Mouse (Mus musculus): ENCODE results near the gene Lingo3.
"Not testable (repeated sequence)": the region's sequence is repeated elsewhere in the genome, so short reads cannot be mapped to it uniquely, and the experiment has no call there.

Gene Lingo3

GRCm38 (mm10) chr10:80843087-80843930, 530 bp downstream of the Lingo3 start:
- no peak for DNase-seq

- DNase-seq: no peak
Measured at GRCm38 (mm10) chr10:80842334-80842733, 1.5 kb downstream of the Lingo3 start.

DNA sequence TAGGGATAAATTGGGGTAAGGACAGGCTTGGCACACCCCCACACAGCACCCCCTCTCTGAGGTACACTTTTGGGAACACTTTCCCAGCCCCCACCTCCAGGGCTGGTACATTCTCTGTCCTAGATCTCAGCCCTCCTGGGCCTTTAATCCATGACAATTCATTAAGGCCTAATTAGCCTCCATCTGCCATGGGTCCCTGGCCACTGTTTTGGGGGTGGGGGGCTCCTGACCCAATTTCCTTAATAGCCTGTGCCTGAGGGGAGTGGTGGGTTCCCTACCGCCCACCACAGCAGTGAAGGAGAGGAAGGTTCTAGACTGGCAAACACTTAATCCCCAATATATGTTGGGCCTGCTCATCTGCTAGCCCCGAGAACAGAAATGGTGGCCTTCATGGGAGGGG, 2.2 kb downstream of the Lingo3 start:
- no peak for DNase-seq

DNA sequence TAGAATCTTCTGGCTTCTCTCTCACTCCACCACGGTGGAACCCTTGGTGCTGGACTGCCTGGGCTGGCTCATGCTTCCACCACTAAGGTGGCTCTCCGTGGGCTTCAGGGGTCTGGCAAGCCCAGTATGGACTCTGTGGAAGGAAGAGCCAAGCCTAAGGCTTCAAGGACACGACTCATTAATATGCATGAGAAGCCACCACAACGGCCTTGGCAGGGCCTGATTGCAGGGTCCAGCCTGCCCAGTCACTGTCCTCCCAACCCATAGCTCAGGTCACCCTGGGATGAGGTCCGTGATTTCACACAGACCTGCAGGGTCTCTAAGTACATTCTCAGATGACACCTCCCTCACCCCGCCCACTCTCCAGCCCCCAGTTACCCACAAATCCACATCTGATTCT, 4.0 kb downstream of the Lingo3 start:
- DNase-seq: no peak

DNA sequence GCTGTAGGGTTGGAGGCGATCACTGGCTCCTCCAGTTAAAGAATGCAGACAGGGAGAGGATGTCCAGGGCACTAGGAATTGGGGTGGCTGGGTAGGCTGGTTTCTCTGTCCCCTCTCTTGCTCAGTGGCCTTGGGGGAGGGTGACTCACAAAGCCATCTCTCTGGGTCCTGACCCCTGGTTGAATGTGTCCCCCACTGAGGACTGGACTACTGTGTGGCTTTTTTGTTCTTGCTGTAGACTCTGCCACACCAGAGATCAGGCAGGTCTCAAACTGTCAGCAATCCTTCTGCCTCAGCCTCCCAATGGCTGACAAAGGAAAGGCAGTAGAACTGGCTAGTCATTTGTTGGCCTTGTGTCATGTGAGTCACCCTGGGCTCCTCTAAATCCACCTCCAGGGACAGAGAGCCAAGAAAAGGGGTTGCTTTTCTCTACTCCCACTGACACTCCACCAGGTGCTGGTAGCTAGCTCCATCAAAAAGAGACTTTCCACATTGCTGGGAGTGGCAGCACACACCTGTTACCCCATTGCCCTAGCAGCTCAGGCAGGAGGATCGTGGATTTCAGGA, 5.4 kb downstream of the Lingo3 start:
- DNase-seq: no peak

GRCm38 (mm10) chr10:80837827-80838226, 6.0 kb downstream of the Lingo3 start:
- no peak for DNase-seq

GRCm38 (mm10) chr10:80836949-80837379, 6.9 kb downstream of the Lingo3 start:
- DNase-seq: no peak

DNA sequence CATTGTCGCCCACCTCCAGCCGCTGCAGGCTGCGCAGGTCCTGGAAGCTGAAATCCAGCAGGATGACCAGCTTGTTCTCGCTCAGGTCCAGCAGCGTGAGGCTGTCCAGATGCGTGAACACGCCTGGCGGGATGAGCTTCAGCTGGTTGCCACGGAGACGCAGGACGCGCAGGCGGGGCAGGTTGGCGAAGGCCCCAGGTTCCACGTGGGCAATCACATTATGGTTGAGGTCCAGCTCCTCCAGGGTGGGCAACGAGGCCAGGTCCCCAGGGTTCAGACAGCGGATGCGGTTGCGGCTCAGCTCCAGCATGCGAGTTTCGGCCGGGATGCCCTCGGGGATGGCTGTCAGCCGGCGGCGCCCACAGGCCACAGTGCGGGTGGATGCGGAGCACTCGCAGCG, 8.2 kb downstream of the Lingo3 start:
- no peak for DNase-seq

DNA sequence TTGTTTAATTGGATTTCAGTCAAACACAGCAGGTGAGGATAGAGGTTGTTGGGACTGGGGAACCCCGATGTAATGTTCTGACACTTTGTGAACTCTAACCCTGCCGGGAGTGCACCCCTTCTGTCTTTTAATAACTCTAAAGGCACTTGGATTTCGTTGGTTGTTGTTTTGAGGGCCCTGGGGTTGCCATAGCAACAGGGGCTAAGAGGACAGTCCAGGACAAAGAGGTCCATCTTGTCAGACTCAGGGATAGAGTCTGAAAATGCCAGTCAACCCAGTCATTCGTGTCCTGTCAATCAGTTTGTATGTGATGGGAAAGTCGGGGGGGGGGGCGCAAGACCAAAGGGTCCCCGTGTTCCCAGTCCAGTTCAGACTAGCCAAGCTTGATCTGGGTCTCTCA, 11.0 kb downstream of the Lingo3 start:
- DNase-seq: no peak

- no peak for DNase-seq
Measured at GRCm38 (mm10) chr10:80831136-80831535, 12.7 kb downstream of the Lingo3 start.

GRCm38 (mm10) chr10:80829359-80830278, 14.2 kb downstream of the Lingo3 start:
- no peak for DNase-seq

- not testable (repeated sequence) for DNase-seq
Measured at GRCm38 (mm10) chr10:80828587-80828986, 15.3 kb downstream of the Lingo3 start.

GRCm38 (mm10) chr10:80827870-80828420, 15.9 kb downstream of the Lingo3 start:
- no peak for DNase-seq

DNA sequence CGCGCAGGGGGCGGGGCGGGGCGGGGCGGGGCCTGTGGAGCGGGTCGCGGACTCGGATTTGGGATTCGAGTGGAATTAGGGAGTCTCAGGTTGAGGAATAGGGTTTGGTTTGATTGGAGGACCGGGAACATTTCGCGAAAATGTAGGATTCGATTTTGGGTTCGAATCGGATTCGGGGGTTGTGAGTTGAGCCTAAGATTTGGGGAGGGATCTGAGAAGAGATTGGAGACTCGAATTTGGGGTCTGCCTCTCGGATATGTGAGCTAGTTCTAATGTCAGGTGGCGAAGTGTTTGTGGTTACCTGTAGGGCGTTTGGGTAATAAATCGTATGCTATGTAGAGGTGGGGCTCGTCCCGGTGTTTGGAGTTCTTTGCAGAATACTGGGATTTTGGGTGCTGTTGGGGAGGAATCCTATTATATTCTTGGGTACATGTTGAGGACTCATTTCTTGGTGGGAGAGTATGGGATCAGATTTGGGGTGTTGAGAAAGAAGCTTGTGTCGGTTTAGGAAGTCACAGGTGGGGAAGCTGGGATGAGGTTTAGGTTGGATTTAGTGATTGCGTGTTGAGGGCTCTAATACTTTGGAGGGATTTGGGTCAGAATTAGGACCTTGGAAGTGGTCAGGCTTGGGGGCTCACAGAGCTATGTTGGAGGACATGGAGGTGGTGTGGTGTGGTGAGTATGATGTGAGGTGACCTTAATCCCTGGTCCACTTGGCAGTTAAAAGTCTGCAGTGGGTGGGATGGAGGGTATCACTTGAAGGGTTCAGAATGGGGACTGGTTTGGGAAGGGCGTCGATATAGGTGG, 16.6 kb downstream of the Lingo3 start:
- no peak for DNase-seq

GRCm38 (mm10) chr10:80826151-80827062, 17.4 kb downstream of the Lingo3 start, which contains the start of gene Oaz1:
Gene Oaz1 (plus strand): TSS chr10:80826656.
- DNase-seq: peak; percentile 97

- DNase-seq: no peak
Measured at GRCm38 (mm10) chr10:80824827-80825226, 19.0 kb downstream of the Lingo3 start.

DNA sequence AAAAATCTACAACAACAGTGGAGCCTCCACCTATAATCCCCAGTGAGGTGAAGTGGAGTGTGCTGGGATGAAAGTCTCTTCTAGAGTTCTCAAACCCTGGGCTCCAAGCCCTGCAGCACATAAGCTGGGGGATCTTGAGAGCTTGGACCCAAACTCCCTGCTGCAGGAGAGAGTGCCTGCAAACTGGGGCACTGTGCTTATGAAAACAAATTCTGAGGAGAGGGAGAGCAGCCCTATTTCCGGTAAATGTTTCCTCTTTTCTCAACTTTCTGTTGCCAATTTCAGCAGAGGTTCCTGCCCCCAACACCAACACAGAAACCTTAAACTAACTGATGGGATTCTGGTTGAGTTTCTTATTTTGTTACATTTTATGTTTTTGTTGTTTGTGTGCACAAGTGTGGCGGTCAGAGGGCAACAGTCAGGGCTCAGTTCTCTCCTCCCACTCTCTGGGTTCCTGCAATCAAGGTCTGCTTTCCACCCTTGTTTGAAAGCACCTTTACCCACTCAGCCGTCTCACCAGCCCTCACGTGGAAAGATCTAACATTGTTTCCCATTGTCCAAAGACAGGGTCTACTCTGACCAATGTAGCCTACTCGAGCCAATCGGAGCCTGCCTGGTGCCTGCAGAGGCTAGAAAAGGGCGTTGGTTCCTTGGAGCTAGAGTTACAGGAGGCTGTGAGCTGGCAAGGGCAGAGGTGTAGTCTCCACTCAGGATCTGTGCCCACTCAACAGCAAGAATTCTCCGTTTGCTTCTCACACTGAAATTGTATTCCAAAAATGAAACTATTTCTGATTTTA, 19.8 kb downstream of the Lingo3 start:
- no peak for DNase-seq

GRCm38 (mm10) chr10:80823316-80823715, 20.5 kb downstream of the Lingo3 start:
- DNase-seq: no peak

- DNase-seq: no peak
Measured at GRCm38 (mm10) chr10:80822528-80822927, 21.3 kb downstream of the Lingo3 start.

GRCm38 (mm10) chr10:80821991-80822390, 21.8 kb downstream of the Lingo3 start:
- no peak for DNase-seq

All from right cerebral cortex, postnatal 14 days (tissue).